Mouse (Mus musculus) limb, embryonic 11.5 days (tissue): ENCODE measurements around the gene Efhb. TPM values are rescaled to one million over a fixed set of nuclear protein-coding genes. Genes with fewer than 3 reads are reported as not detected.

Experiments
- ATAC-seq: fragments of 200-750 bp; cut with Nextera tagmentation; 2 replicates; pipeline ENCODE4 v1.8.0; 2017; ENCODE audit warnings: low read depth; ENCODE audit not compliant: insufficient number of reproducible peaks, low FRiP score, low TSS enrichment
- DNase-seq: peaks from one replicate; pipeline ENCODE4 v3.0.0-alpha.2; 2015; ENCODE audit warnings: low spot score
- H3K27ac ChIP-seq: fragments of 300-500 bp; sonication (generic); replicated peaks from 2 replicates; pipeline ENCODE4 v1.5.1; 2014; ENCODE audit warnings: low read depth, mild to moderate bottlenecking, low read length
- H3K27me3 ChIP-seq: fragments of 300-500 bp; sonication (generic); 2 replicates; pipeline ENCODE4 v1.6.1; 2014; ENCODE audit warnings: mild to moderate bottlenecking, low read length, mixed read lengths; ENCODE audit not compliant: control insufficient read depth, insufficient read depth
- H3K36me3 ChIP-seq: fragments of 300-500 bp; sonication (generic); 2 replicates; pipeline ENCODE4 v1.6.1; 2014; ENCODE audit warnings: mild to moderate bottlenecking, low read length, moderate library complexity, mixed read lengths; ENCODE audit not compliant: control insufficient read depth, insufficient read depth
- H3K4me1 ChIP-seq: fragments of 300-500 bp; sonication (generic); 2 replicates; pipeline ENCODE4 v1.6.1; 2014; ENCODE audit warnings: low read length, mixed read lengths; ENCODE audit not compliant: control insufficient read depth, insufficient read depth
- H3K4me2 ChIP-seq: fragments of 300-500 bp; sonication (generic); 2 replicates; pipeline ENCODE4 v1.6.1; 2014; ENCODE audit warnings: low read depth, mild to moderate bottlenecking, moderate library complexity; ENCODE audit not compliant: severe bottlenecking
- H3K4me3 ChIP-seq: fragments of 300-500 bp; sonication (generic); 2 replicates; pipeline ENCODE4 v1.5.1; 2014; ENCODE audit warnings: low read depth, low read length
- H3K9ac ChIP-seq: fragments of 300-500 bp; sonication (generic); 2 replicates; pipeline ENCODE4 v1.6.1; 2014; ENCODE audit warnings: mild to moderate bottlenecking, low read length
- H3K9me3 ChIP-seq: fragments of 300-500 bp; sonication (generic); 2 replicates; pipeline ENCODE4 v1.6.1; 2016; ENCODE audit warnings: low read length; ENCODE audit not compliant: control insufficient read depth
- WGBS: fragments of 180-500 bp; shearing (Covaris S2); extraction: QIAGEN DNeasy Blood & Tissue Kit; methylation state at CpG from one replicate; pipeline ENCODE4 v1.1.7; 2014; 5-methylcytosine and 5-hydroxymethylcytosine counted together
- polyA plus RNA-seq: library from polyadenylated mRNA; unstranded; fragments of >200 nt; fragmentation: Nextera tagmentation; extraction: Ambion mirVana; gene quantifications from 2 replicates; pipeline ENCODE4 v1.2.1, GENCODE M21; 2014

The Efhb gene
- polyA plus RNA-seq, 1 experiment from 2014 or later = 0.17 TPM

DNA sequence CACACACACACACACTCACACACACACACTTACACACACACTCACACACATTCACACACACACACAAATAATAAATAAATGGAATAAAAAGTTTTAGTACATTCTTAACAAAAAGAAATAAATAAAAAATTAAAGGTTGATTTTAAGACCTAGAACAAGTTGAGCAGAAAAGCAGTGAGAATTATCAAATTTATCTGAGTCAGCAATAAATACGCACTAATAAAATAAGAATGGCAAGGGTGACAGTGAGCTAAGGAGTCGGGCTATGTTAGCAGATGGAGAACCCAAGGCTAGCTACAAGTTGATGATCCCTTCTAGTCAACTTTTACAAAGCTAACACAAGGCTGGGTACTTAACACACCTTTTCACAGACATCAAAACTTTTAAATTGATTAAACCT lies 69.9 kb downstream of the Efhb start:
- DNase-seq (no peak), ATAC-seq (no peak)

DNA sequence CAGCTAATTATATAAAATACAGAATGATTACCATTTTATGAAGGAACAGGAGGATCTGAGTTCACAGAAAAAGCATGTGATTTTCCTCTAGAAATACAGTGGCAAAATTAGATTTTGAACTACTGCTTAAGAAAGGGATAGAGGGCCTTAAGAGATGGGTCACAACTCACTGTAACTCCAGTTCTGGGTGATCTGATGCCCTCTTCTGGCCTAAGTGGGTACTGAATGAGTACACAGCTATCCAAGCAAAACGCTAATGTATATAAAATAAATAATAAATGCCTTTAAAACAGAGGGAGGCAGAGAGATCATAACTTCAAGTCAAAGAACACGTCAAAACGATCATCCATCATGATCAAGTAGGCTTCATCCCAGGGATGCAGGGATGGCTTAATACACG lies 73.6 kb downstream of the Efhb start:
- 43% methylated on average over 4 of the region's 4 CpGs for WGBS
- peak; percentile 36 for DNase-seq

More for the DNA sequence above, 69.9 kb downstream of the Efhb start:
- no peaks in the 10 kb centered on the region for H3K4me1 ChIP-seq
- H3K27me3 ChIP-seq = no peaks in the 10 kb centered on the region
- no peaks in the 10 kb centered on the region for H3K9me3 ChIP-seq
- no peak overlapping the region for H3K4me2 ChIP-seq
- H3K4me3 ChIP-seq = no peak overlapping the region
- no peaks in the 10 kb centered on the region for H3K36me3 ChIP-seq
- H3K27ac ChIP-seq = no peak overlapping the region
- WGBS = 88% methylated on average over 2 of the region's 2 CpGs
- no peak overlapping the region for H3K9ac ChIP-seq

DNA sequence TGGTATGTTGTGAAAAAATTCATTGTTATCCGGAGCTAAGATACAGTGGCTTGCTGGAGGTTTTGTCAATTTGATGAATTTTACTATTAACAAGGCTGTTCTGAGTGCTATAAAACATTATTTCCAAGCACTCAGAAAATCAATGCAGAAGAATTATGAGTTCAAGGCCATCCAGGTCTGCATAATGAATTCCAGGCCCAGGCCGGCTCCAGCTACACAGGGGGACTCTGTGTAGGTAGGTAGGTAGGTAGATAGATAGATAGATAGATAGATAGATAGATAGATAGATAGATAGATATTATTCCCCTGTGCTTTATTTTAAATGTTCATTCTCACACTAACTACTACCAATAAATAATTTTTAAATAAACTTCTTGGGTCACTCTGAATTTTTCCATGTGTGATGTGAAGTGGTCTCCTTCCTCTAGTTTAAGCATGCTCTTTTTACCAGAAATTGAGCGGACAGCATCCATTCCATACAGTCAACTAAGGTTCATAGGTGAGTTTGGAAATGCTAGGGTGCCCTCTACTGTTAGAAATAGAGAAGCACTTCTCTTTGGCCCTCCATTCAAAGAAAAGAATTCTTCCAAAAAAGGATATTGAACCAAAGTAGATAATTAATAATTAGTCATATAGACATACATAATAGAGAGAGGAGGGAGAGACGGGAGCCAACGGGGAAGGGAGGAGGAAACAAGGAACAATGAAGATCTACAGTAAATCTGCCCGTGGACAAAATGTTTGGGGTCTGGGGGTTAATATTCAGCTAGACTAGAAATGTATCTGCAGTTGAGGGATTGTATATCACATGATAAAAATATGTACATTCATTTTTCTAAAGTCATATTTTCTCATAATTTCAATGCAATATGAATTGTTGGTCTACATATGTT lies 75.3 kb downstream of the Efhb start:
- H3K9me3 ChIP-seq = no peaks in the 10 kb centered on the region
- no peaks in the 10 kb centered on the region for H3K36me3 ChIP-seq
- H3K4me2 ChIP-seq = no peak overlapping the region
- no peak for DNase-seq
- no peaks in the 10 kb centered on the region for H3K27me3 ChIP-seq
- H3K4me1 ChIP-seq = no peaks in the 10 kb centered on the region
- WGBS = 51% methylated on average over 6 of the region's 6 CpGs
- no peak for ATAC-seq
- no peak overlapping the region for H3K9ac ChIP-seq
- H3K4me3 ChIP-seq = no peak overlapping the region
- no peak overlapping the region for H3K27ac ChIP-seq

More for the DNA sequence above, 73.6 kb downstream of the Efhb start:
- Histone ChIP-seq H3K4me3 (no peak overlapping the region), H3K4me2 (no peak overlapping the region), H3K36me3 (no peaks in the 10 kb centered on the region), H3K27ac (no peak overlapping the region), H3K9me3 (no peaks in the 10 kb centered on the region), H3K4me1 (no peaks in the 10 kb centered on the region), H3K9ac (no peak overlapping the region), H3K27me3 (no peaks in the 10 kb centered on the region)
- no peak for ATAC-seq

DNA sequence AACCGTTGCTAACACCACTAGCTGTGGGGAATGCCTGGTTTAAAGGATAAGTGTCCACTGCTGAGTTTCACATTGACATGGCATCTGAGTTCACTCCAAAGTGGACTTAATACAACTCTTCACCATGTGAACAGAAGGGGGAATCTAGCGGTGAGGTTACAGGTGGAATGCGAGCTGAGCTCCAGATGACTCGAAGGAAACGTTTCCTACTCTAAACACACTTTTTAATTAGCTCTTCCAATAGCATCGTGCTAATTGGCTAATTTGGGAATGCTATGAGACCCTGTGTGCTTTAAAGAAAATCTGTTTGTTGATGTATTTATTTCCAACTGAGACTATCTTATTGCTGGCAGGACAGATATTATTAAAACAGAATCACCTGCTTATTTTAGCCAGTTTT lies 76.3 kb downstream of the Efhb start:
- Histone ChIP-seq H3K4me1 (no peaks in the 10 kb centered on the region), H3K27ac (no peak overlapping the region), H3K27me3 (no peaks in the 10 kb centered on the region)

DNA sequence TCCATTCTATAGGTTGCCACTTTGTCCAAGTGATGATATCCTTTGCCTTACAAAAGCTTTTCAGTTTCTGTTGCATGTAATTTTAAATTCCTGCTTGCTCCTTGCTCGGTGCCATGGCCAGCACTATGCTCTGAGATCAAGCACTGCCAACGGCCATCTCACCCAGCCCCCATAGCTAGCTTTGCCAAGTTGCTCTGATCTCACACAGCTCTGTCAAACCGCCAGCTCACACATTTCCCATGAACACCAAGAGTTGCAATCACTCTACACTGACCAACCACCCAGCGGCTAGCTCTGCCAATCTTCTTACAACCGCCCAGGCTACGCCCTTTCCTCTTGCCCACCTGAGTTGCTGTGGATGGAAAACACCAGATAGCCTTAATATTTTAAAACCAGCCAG lies 99.0 kb downstream of the Efhb start:
- DNase-seq (no peak), ATAC-seq (no peak)
- Histone ChIP-seq H3K9me3 (peaks cover 2% of the 10 kb centered on the region; the same call in 1 of the 2 replicates), H3K27me3 (no peaks in the 10 kb centered on the region), H3K4me3 (no peak overlapping the region), H3K9ac (no peak overlapping the region), H3K27ac (no peak overlapping the region), H3K36me3 (no peaks in the 10 kb centered on the region), H3K4me1 (no peaks in the 10 kb centered on the region), H3K4me2 (no peak overlapping the region)
- WGBS = 90% methylated on average over 6 of the region's 6 CpGs

More for the DNA sequence above, 76.3 kb downstream of the Efhb start:
- no peak for DNase-seq
- no peak overlapping the region for H3K9ac ChIP-seq
- no peak overlapping the region for H3K4me2 ChIP-seq
- WGBS = 74% methylated on average over 6 of the region's 6 CpGs
- no peaks in the 10 kb centered on the region for H3K9me3 ChIP-seq
- H3K4me3 ChIP-seq = no peak overlapping the region
- no peak for ATAC-seq
- H3K36me3 ChIP-seq = no peaks in the 10 kb centered on the region

Other genes starting within 250 kb of the Efhb start
- 75.1 and 81.6 TPM in 2 replicates for gene Rab5a, start 15.9 kb upstream of the Efhb start, polyA plus RNA-seq
- gene Pp2d1, start 76.1 kb upstream of the Efhb start, polyA plus RNA-seq = 0.16 and 0.23 TPM in 2 replicates
- 2.8 and 2.9 TPM in 2 replicates for gene Kat2b, start 103.5 kb upstream of the Efhb start, polyA plus RNA-seq
- 54.4 and 56.3 TPM in 2 replicates for gene Sgo1, start 226.0 kb upstream of the Efhb start, polyA plus RNA-seq